ENCODE assay signal across 21 mouse cellular contexts in genomic region chr9:99437781-99438565, GRCm38 (mm10). TPM values are rescaled to one million over a fixed set of nuclear protein-coding genes. Genes with fewer than 3 reads are reported as not detected.
DNase-seq lines count a peak whose midpoint lies in the region; ATAC-seq and TF ChIP-seq lines count a peak whose summit lies in the region.
"Had no signal": no experiment of that assay in that cellular context is flagged by ENCODE, and none has a peak within 500 bp of the region (broad histone marks: within the 10 kb centered on the region; RNA-seq: fewer than 3 reads in every experiment).

No protein-coding gene starts in this region.

- DNase-seq in heart, postnatal 14 days: no peak
- no peak for DNase-seq in left cerebral cortex, adult 2 months (ENCODE audit: extremely low spot score in 1 of 2, low spot score in 2 of 2)
- DNase-seq in left cerebral cortex, postnatal 25 days (ENCODE audit: low spot score in 2 of 2): no peak
- peak; percentile 61 for DNase-seq in ES-CJ7 (ENCODE audit: low read depth, low spot score)
- DNase-seq in adrenal gland, adult 2 months: no peak
- DNase-seq: left cerebral cortex, postnatal 4 days; liver, embryonic 13.5 days; thymus, adult 18-20 months had no signal

- H3K27ac ChIP-seq in heart, embryonic 13.5 days (replicated peaks): no peak overlapping the region
- peak overlapping the region; percentile 97; the same call in 1 of the 2 replicates for H3K27ac ChIP-seq in left cerebral cortex, adult 2 months
- no peak overlapping the region for H3K27ac ChIP-seq in brown adipose tissue, adult 24 weeks (replicated peaks; ENCODE audit: low read depth, low read length)
- H3K27ac ChIP-seq: kidney, embryonic 15.5 days; liver, embryonic 13.5 days had no signal

- H3K4me3 ChIP-seq in heart, embryonic 13.5 days: peak overlapping the region; percentile 82; the same call in 1 of the 2 replicates
- H3K4me3 ChIP-seq in left cerebral cortex, adult 2 months: no peak overlapping the region; the same call in 1 of the 2 replicates
- H3K4me3 ChIP-seq in brown adipose tissue, adult 24 weeks (ENCODE audit: insufficient read depth, low read depth, low read length): peak overlapping the region; percentile 96; the same call in 1 of the 2 replicates
- H3K4me3 ChIP-seq: erythroblast, embryonic 14.5 days had no signal

- intact Hi-C loops in heart, postnatal 14 days (cut with DNase I): loop anchor here (5.0 kb wide), 2 partner anchors 61 to 196 kb away; partner anchors contain the start of gene Cep70
- intact Hi-C loops in left cerebral cortex, adult 2 months (cut with DNase I): loop anchor here (2.0 to 5.0 kb wide), 2 partner anchors 49 to 296 kb away; partner anchors contain the start of gene Pik3cb
- intact Hi-C loops in left cerebral cortex, postnatal 25 days (cut with DNase I): no loop called here

- no peak for ATAC-seq in heart, embryonic 13.5 days (ENCODE audit: extremely low read depth, insufficient number of reproducible peaks, low FRiP score, low TSS enrichment)
- ATAC-seq: forebrain, embryonic 14.5 days; Patski had no signal

- no peaks in the 10 kb centered on the region for H3K9me3 ChIP-seq in heart, embryonic 13.5 days
- H3K9me3 ChIP-seq: kidney, embryonic 15.5 days; liver, embryonic 13.5 days; megakaryocyte, embryonic 14.5 days had no signal

- peaks cover 24% of the 10 kb centered on the region for H3K27me3 ChIP-seq in heart, embryonic 13.5 days (replicated peaks)
- H3K27me3 ChIP-seq: Patski had no signal

- WGBS in heart, embryonic 13.5 days: 66% methylated on average over 12 of the region's 12 CpGs

- no peak overlapping the region for H3K4me2 ChIP-seq in heart, embryonic 13.5 days

- no peak overlapping the region for H3K9ac ChIP-seq in heart, embryonic 13.5 days
- H3K9ac ChIP-seq: kidney, embryonic 15.5 days had no signal

- peaks cover 26% of the 10 kb centered on the region for H3K4me1 ChIP-seq in heart, embryonic 13.5 days
- peaks cover 2% of the 10 kb centered on the region; the same call in 1 of the 2 replicates for H3K4me1 ChIP-seq in brown adipose tissue, adult 24 weeks (ENCODE audit: control insufficient read depth, insufficient read depth, insufficient read length, low read length)

- H3K36me3 ChIP-seq in heart, embryonic 13.5 days: no peaks in the 10 kb centered on the region
- H3K36me3 ChIP-seq: kidney, embryonic 15.5 days; liver, embryonic 13.5 days had no signal

- no peak for TF ChIP-seq CTCF in left cerebral cortex, adult 2 months (IDR thresholded peaks at IDR 0.05)

RNA-seq across cellular contexts. Expression of gene Mras, which starts 0.8 kb away (rescaled TPM):
- 9.3 and 10.8 TPM in 2 replicates for polyA plus RNA-seq in heart, embryonic 13.5 days (2015; fragmentation: Nextera tagmentation; extraction: Ambion mirVana)
- 1 to 10 TPM; 6.8 to 7.5 TPM for total RNA-seq in heart, postnatal 14 days (2021)
- 100 to 1,000 TPM; 166 TPM for total RNA-seq in left cerebral cortex, adult 2 months (2021)
- 100 to 1,000 TPM; 171 TPM for total RNA-seq in left cerebral cortex, postnatal 25 days (2021)
- polyA plus RNA-seq in brown adipose tissue, adult 24 weeks (2012; ENCODE audit: insufficient read depth, insufficient read length, missing spikeins): 4.6 and 8.6 TPM in 2 replicates
- 10 to 100 TPM; 61.0 to 61.1 TPM for total RNA-seq in adrenal gland, adult 2 months (2021)
- polyA plus RNA-seq in adrenal gland, adult 2 months (2012; rRNA removed): 31.4 and 33.1 TPM in 2 replicates
- total RNA-seq: monocyte, adult 5-6 weeks had no signal
- polyA plus RNA-seq: erythroblast, embryonic 14.5 days had no signal

RNA-seq across cellular contexts. Expression of gene Nme9, which starts 13.3 kb away (rescaled TPM):
- polyA plus RNA-seq in heart, embryonic 13.5 days (2015; fragmentation: Nextera tagmentation; extraction: Ambion mirVana): not detected in 2 replicates
- under 1 TPM in 1 of 2 experiments, not detected in 1; 0.50 TPM for total RNA-seq in heart, postnatal 14 days (2021)
- not detected for total RNA-seq in left cerebral cortex, adult 2 months (2021)
- not detected for total RNA-seq in left cerebral cortex, postnatal 25 days (2021)
- polyA plus RNA-seq in brown adipose tissue, adult 24 weeks (2012; ENCODE audit: insufficient read depth, insufficient read length, missing spikeins): not detected in 2 replicates
- total RNA-seq in adrenal gland, adult 2 months (2021): not detected
- polyA plus RNA-seq in adrenal gland, adult 2 months (2012; rRNA removed): not detected in 2 replicates
- total RNA-seq: gastrocnemius, adult 18-20 months; hematopoietic stem cell, adult 5-6 weeks; monocyte, adult 5-6 weeks; neutrophil, adult 5-6 weeks had no signal
- polyA plus RNA-seq: C2C12; erythroblast, embryonic 14.5 days; intestine, embryonic 14.5 days; liver, embryonic 13.5 days; Patski had no signal

Comparison
In these comparisons a context has a peak if more than half of its experiments do, and no peak if none do; other contexts are left out.
1. RNA of gene Mras, which starts 0.8 kb away (total RNA-seq): 171 TPM in left cerebral cortex, postnatal 25 days, 166 TPM in left cerebral cortex, adult 2 months and 61.0 to 61.1 TPM in adrenal gland, adult 2 months; 6.8 to 7.5 TPM in heart, postnatal 14 days; every median in the first group is over 4 times any median in the second.